Mouse (Mus musculus) retina, postnatal 7 days (tissue): ENCODE measurements around the gene Mlc1.

Experiments used
- DNase-seq: peaks from one replicate; pipeline ENCODE4 v3.0.0-alpha.2; 2012; ENCODE audit warnings: low read depth, low spot score

Mlc1 gene

GRCm38 (mm10) chr15:88978281-88979137, at the start of gene Mlc1:
TSS of gene Mlc1 (minus strand) at chr15:88979007.
- DNase-seq: no peak

- no peak for DNase-seq
These were observed 41.7 kb upstream of the Mlc1 start for GRCm38 (mm10) chr15:89020492-89020891.

DNA sequence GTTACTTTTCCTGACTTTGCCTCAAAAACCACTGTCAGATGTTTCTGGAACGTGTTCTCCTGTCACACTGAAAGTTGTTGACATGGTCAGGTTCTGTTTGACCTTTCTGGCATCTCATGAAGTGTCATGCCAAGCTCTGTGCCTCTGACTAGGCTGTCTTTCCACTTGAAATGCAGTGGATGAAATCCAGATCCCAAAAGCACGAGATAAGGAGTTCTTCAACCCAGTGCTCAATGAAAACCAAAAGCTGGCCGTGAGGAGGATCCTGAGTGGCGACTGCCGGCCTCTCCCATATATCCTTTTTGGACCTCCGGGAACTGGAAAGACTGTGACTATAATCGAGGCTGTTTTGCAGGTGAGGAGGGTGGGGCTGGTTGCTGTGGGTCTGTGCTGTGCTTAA, 41.3 kb upstream of the Mlc1 start:
- DNase-seq: no peak

DNA sequence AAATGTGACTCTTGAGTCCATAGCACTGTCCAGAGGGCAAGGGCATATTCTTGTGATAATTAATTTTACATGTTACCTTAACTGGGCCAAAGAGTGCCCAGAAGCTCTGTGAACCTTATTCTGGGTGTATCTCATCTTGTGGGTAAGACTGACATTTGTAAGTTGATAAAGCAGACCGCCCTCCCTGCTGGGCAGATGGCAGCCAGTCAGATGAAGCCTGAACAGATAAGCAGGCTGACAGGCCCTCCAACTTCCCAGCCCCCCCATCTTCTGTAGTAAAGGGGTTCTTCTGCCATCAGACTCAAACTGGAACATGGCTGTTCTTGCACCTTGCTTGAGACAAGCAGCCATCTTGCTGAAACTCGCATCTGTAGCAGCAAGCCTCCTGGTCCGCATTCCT, 37.9 kb upstream of the Mlc1 start:
- no peak for DNase-seq

GRCm38 (mm10) chr15:89007781-89008180, 29.0 kb upstream of the Mlc1 start:
- no peak for DNase-seq

- DNase-seq: no peak
These were observed 28.2 kb upstream of the Mlc1 start for GRCm38 (mm10) chr15:89007002-89007401.

GRCm38 (mm10) chr15:89001245-89001644, 22.4 kb upstream of the Mlc1 start:
- no peak for DNase-seq

DNA sequence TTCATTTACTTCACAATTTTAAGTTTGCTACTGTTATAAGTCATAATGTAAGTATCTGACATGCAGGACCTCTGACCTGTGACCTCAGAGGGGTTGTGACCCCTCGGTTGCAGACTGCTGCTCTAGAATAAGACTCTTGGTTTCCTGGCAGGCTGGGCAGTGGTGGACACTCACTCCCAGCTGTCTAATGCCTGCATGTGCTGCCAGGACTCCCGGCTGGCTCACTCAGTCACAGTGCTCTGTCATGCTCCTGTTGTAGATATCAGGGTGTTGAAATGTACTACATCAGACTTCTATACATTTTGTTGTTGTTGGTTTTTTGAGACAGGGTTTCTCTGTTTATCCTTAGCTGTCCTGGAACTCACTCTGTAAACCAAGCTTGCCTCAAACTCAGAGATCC, 21.6 kb upstream of the Mlc1 start:
- DNase-seq: no peak

DNA sequence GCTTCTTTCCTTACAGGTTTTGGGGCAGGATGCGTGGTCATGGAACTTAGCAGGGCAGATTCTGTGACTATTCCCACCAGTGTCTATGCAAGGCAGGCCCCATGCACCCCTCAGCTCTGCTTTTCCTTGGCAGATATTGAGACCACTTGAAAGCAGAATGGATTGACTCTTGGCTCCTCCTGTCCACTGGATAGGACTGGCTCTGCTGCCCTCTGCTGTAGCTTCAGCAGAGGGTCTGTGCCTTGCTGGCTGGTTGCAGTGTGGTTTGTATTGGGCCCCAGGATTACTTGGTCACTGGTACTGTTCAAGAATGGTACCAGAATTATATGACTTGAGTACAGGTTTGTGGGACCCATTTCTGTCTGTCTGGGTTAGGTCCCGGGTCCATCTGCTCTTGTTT, 20.3 kb upstream of the Mlc1 start:
- DNase-seq: no peak

DNA sequence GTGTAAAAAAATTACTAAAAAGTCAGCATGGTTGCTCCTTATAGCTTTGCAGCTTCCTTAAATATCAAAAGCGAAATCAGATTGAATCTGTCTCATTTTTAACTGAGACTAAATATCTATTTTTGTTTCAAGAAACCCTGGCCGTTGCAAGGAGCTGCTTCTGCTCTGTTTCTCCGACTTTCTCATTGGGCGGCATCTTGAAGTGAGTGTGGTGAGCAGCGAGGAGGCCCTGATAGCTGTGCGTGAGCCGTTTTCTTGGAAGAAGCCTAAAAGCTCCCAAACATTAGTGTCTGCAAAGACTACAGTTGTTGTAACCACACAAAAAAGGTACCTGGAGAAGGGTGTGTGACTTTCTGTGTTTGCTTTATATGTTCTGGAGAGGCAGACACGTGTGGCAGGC, 19.8 kb upstream of the Mlc1 start:
- DNase-seq: no peak

GRCm38 (mm10) chr15:88989236-88989635, 10.4 kb upstream of the Mlc1 start:
- DNase-seq: no peak

GRCm38 (mm10) chr15:88982534-88983079, 3.8 kb upstream of the Mlc1 start, which contains the start of gene Mov10l1:
TSS of gene Mov10l1 (plus strand) at chr15:88982909.
- DNase-seq: no peak

DNA sequence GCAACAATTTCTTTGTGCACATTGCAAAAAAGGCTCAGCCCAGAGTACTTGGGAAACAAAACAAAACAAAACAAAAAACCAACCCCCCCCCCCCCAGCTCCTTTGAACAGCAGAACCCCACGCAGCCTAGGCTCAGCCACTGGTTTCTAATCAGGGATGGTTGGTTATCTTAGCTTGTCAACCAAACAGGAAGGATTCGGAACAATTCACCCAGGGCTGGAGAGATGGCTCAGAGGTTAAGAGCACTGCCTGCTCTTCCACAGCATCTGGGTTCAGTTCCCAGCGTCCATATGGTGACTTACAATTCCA, 285 bp upstream of the Mlc1 start:
- no peak for DNase-seq

DNA sequence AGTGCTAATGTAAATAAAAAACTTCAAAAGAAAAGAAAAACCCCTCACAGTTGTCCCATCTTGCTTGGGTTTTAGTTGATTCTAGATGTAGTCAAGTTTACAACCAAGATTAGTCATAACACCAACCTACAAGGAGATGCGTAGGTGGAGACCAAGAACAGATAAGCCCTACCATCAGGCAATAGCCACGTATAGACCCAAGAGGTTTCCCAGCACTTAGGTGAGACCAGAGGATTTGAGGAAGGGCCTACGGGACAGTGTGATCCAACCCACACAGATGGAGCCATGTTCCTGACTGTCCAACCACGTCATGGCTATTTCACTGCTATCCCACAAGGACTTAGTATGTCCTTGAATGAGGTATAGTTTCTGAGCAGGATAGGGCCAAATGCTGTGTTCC, 6.5 kb downstream of the Mlc1 start:
- no peak for DNase-seq

GRCm38 (mm10) chr15:88964070-88964578, 14.7 kb downstream of the Mlc1 start:
- DNase-seq: no peak

- DNase-seq: no peak
These were observed 21.3 kb downstream of the Mlc1 start for GRCm38 (mm10) chr15:88957522-88957921.

GRCm38 (mm10) chr15:88955342-88955741, 23.5 kb downstream of the Mlc1 start:
- DNase-seq: no peak

DNA sequence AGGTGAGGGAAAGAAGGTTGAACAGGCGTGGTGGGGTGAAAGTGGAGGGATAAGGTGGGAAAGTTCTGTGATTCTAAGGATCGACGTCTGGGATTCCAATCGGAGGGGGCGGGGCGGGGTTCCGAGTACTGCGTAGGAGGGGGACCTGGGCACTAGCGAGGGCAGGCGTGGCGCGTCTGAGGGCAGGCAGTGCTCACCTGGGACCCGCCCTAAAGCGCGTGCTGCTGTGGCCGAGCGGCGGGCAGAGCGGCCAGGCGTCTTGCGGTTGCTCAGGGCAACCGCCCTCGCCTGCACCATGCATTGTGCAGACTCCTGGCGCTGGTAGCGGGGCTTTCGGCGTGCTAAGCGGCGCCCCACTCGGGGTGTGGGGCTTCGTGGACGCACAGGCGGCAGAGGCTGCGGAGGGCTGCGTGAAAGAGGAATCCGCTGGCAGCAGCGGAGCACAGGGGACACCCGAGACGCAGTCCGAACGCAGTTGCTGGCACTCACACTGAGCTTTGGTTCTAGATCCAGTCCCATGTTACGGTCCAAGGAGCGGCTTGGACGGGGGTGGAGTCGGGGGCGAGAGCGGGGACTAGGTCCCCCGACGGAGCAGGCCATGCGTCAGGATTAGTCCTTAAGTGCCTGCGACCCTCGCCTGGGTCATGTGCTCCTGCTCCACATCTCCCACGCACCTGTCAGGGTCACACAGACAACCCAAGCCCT, 24.3 kb downstream of the Mlc1 start, which contains the start of gene Ttll8:
TSS of gene Ttll8 (minus strand) at position 51 of the 705 bp plus-strand sequence.
- DNase-seq: no peak

GRCm38 (mm10) chr15:88951246-88951645, 27.6 kb downstream of the Mlc1 start:
- no peak for DNase-seq

- no peak for DNase-seq
These were observed 32.0 kb downstream of the Mlc1 start for GRCm38 (mm10) chr15:88946851-88947250.

DNA sequence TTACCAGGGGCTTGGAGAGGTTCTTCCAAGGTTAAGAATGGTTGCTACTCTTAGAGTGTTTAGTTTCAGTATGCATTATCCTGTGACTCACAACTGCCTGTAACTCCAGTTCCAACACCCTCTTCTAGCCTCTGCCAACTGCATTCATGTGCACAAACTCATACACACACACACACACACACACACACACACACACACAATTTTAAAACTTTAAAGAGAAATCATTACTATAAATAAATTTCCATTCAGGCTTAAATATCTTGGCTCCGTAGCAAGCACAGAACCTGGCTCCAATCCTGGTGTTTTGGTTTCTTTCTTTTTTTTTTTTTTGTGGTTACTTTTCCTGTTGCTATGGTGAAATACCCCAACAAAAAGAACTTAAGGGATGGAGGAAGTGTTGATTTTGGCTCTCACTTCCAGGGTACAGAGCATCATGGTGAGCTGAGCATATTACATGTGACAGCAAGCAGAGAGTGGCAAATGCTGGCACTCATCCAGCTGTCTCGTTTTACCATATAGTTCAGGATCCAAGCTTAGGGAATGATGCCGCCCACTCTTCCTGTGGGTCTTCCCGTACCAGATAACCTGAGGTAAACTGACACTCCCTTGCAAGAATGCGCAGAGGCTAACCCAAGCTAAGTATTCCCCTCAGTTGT, 34.8 kb downstream of the Mlc1 start:
- DNase-seq: no peak

DNA sequence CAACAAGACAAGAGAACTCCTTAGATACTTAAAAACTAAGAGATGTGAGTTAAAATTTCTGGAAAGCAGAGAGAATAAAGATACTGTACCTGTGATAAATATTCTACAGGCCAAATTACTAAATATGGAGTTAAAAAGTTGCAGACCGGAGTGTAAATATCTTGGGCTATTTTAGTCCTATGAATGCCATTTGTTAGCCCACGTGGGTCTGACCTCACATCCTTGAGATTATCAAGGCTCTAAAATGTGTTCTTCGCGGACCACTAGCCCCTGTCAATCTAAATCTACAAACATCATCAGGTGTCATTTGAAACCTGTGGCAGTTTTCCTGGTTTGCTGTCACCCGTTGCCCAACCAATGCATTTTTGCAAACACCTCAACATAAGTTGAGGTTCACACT, 36.0 kb downstream of the Mlc1 start:
- DNase-seq: no peak
